Mouse (Mus musculus): ENCODE results near the gene Gm45062. TPM values are rescaled to one million over a fixed set of nuclear protein-coding genes. Genes with fewer than 3 reads are reported as not detected.

The Gm45062 gene
- polyA plus RNA-seq, 1 experiment from 2014 or later: 4.2 TPM

- WGBS: 45% methylated on average over 2 of the region's 2 CpGs
- no peaks in the 10 kb centered on the region for H3K9me3 ChIP-seq (ENCODE audit: control insufficient read depth, low read length)
- H3K4me1 ChIP-seq (ENCODE audit: control insufficient read depth in 2 of 2, insufficient read depth in 2 of 2, low read length in 2 of 2): no peaks in the 10 kb centered on the region
- no peak overlapping the region for H3K9ac ChIP-seq (ENCODE audit: low read length)
- H3K4me3 ChIP-seq (ENCODE audit: control insufficient read depth in 1 of 2, insufficient read depth in 1 of 2, low read depth in 1 of 2, low read length in 2 of 2): no peak overlapping the region
- no peak overlapping the region for H3K4me2 ChIP-seq (ENCODE audit: low read length)
- no peaks in the 10 kb centered on the region for H3K36me3 ChIP-seq (ENCODE audit: control insufficient read depth, insufficient read depth, low read length)
- no peak overlapping the region for H3K27ac ChIP-seq (replicated peaks in 1 of 2; ENCODE audit: control insufficient read depth in 1 of 2, insufficient read depth in 1 of 2, low read depth in 2 of 2, low read length in 2 of 2)
- no peak for ATAC-seq (ENCODE audit: insufficient number of reproducible peaks, insufficient read depth, low FRiP score, low read depth)
- no peaks in the 10 kb centered on the region for H3K27me3 ChIP-seq (ENCODE audit: control insufficient read depth, insufficient read depth, low read length)
Observed at GRCm38 (mm10) chr6:8358232-8358631, 99.0 kb downstream of the Gm45062 start.

GRCm38 (mm10) chr6:8358782-8359181, 99.5 kb downstream of the Gm45062 start:
- no peak for ATAC-seq (ENCODE audit: insufficient number of reproducible peaks, insufficient read depth, low FRiP score, low read depth)
- Histone ChIP-seq H3K36me3 (ENCODE audit: control insufficient read depth, insufficient read depth, low read length) (no peaks in the 10 kb centered on the region), H3K27me3 (ENCODE audit: control insufficient read depth, insufficient read depth, low read length) (no peaks in the 10 kb centered on the region), H3K9me3 (ENCODE audit: control insufficient read depth, low read length) (no peaks in the 10 kb centered on the region), H3K4me2 (ENCODE audit: low read length) (no peak overlapping the region), H3K9ac (ENCODE audit: low read length) (no peak overlapping the region), H3K27ac (replicated peaks in 1 of 2; ENCODE audit: control insufficient read depth in 1 of 2, insufficient read depth in 1 of 2, low read depth in 2 of 2, low read length in 2 of 2) (no peak overlapping the region), H3K4me3 (ENCODE audit: control insufficient read depth in 1 of 2, insufficient read depth in 1 of 2, low read depth in 1 of 2, low read length in 2 of 2) (no peak overlapping the region), H3K4me1 (ENCODE audit: control insufficient read depth in 2 of 2, insufficient read depth in 2 of 2, low read length in 2 of 2) (no peaks in the 10 kb centered on the region)
- WGBS: 78% methylated on average over 2 of the region's 2 CpGs

GRCm38 (mm10) chr6:8360805-8361204, 101.6 kb downstream of the Gm45062 start:
- ATAC-seq (ENCODE audit: insufficient number of reproducible peaks, insufficient read depth, low FRiP score, low read depth): no peak
- Histone ChIP-seq H3K4me3 (ENCODE audit: control insufficient read depth in 1 of 2, insufficient read depth in 1 of 2, low read depth in 1 of 2, low read length in 2 of 2) (no peak overlapping the region), H3K9ac (ENCODE audit: low read length) (no peak overlapping the region), H3K36me3 (ENCODE audit: control insufficient read depth, insufficient read depth, low read length) (no peaks in the 10 kb centered on the region), H3K4me1 (ENCODE audit: control insufficient read depth in 2 of 2, insufficient read depth in 2 of 2, low read length in 2 of 2) (no peaks in the 10 kb centered on the region), H3K9me3 (ENCODE audit: control insufficient read depth, low read length) (0 out of 2 replicates have a peak, but pooled peaks cover 2% of the 10 kb centered on the region), H3K27me3 (ENCODE audit: control insufficient read depth, insufficient read depth, low read length) (no peaks in the 10 kb centered on the region), H3K4me2 (ENCODE audit: low read length) (no peak overlapping the region), H3K27ac (replicated peaks in 1 of 2; ENCODE audit: control insufficient read depth in 1 of 2, insufficient read depth in 1 of 2, low read depth in 2 of 2, low read length in 2 of 2) (no peak overlapping the region)
- WGBS: 80% methylated on average over 7 of the region's 7 CpGs

- H3K4me1 ChIP-seq (ENCODE audit: control insufficient read depth in 2 of 2, insufficient read depth in 2 of 2, low read length in 2 of 2): no peaks in the 10 kb centered on the region
- H3K4me2 ChIP-seq (ENCODE audit: low read length): no peak overlapping the region
- no peak overlapping the region for H3K9ac ChIP-seq (ENCODE audit: low read length)
- WGBS: 69% methylated on average over 12 of the region's 12 CpGs
- ATAC-seq (ENCODE audit: insufficient number of reproducible peaks, insufficient read depth, low FRiP score, low read depth): no peak
- H3K9me3 ChIP-seq (ENCODE audit: control insufficient read depth, low read length): 0 out of 2 replicates have a peak, but pooled peaks cover 2% of the 10 kb centered on the region
- no peak overlapping the region for H3K27ac ChIP-seq (replicated peaks in 1 of 2; ENCODE audit: control insufficient read depth in 1 of 2, insufficient read depth in 1 of 2, low read depth in 2 of 2, low read length in 2 of 2)
- H3K4me3 ChIP-seq (ENCODE audit: control insufficient read depth in 1 of 2, insufficient read depth in 1 of 2, low read depth in 1 of 2, low read length in 2 of 2): no peak overlapping the region
- no peaks in the 10 kb centered on the region for H3K36me3 ChIP-seq (ENCODE audit: control insufficient read depth, insufficient read depth, low read length)
- no peaks in the 10 kb centered on the region for H3K27me3 ChIP-seq (ENCODE audit: control insufficient read depth, insufficient read depth, low read length)
Observed at GRCm38 (mm10) chr6:8364033-8364756, 104.9 kb downstream of the Gm45062 start.

- H3K4me3 ChIP-seq (ENCODE audit: control insufficient read depth in 1 of 2, insufficient read depth in 1 of 2, low read depth in 1 of 2, low read length in 2 of 2): no peak overlapping the region
- H3K27ac ChIP-seq (replicated peaks in 1 of 2; ENCODE audit: control insufficient read depth in 1 of 2, insufficient read depth in 1 of 2, low read depth in 2 of 2, low read length in 2 of 2): no peak overlapping the region
- H3K9ac ChIP-seq (ENCODE audit: low read length): no peak overlapping the region
- no peaks in the 10 kb centered on the region for H3K36me3 ChIP-seq (ENCODE audit: control insufficient read depth, insufficient read depth, low read length)
- no peak for ATAC-seq (ENCODE audit: insufficient number of reproducible peaks, insufficient read depth, low FRiP score, low read depth)
- H3K9me3 ChIP-seq (ENCODE audit: control insufficient read depth, low read length): 0 out of 2 replicates have a peak, but pooled peaks cover 2% of the 10 kb centered on the region
- no peak overlapping the region for H3K4me2 ChIP-seq (ENCODE audit: low read length)
- no peaks in the 10 kb centered on the region for H3K27me3 ChIP-seq (ENCODE audit: control insufficient read depth, insufficient read depth, low read length)
- 91% methylated on average over 11 of the region's 11 CpGs for WGBS
- no peaks in the 10 kb centered on the region for H3K4me1 ChIP-seq (ENCODE audit: control insufficient read depth in 2 of 2, insufficient read depth in 2 of 2, low read length in 2 of 2)
Observed at GRCm38 (mm10) chr6:8364757-8365150, 105.5 kb downstream of the Gm45062 start.

- Histone ChIP-seq H3K27me3 (ENCODE audit: control insufficient read depth, insufficient read depth, low read length) (no peaks in the 10 kb centered on the region), H3K27ac (replicated peaks in 1 of 2; ENCODE audit: control insufficient read depth in 1 of 2, insufficient read depth in 1 of 2, low read depth in 2 of 2, low read length in 2 of 2) (no peak overlapping the region), H3K9ac (ENCODE audit: low read length) (no peak overlapping the region), H3K9me3 (ENCODE audit: control insufficient read depth, low read length) (0 out of 2 replicates have a peak, but pooled peaks cover 2% of the 10 kb centered on the region), H3K36me3 (ENCODE audit: control insufficient read depth, insufficient read depth, low read length) (no peaks in the 10 kb centered on the region), H3K4me2 (ENCODE audit: low read length) (no peak overlapping the region), H3K4me1 (ENCODE audit: control insufficient read depth in 2 of 2, insufficient read depth in 2 of 2, low read length in 2 of 2) (no peaks in the 10 kb centered on the region), H3K4me3 (ENCODE audit: control insufficient read depth in 1 of 2, insufficient read depth in 1 of 2, low read depth in 1 of 2, low read length in 2 of 2) (no peak overlapping the region)
- 92% methylated on average over 4 of the region's 4 CpGs for WGBS
- ATAC-seq (ENCODE audit: insufficient number of reproducible peaks, insufficient read depth, low FRiP score, low read depth): no peak
Observed at GRCm38 (mm10) chr6:8367675-8368074, 108.4 kb downstream of the Gm45062 start.

- no peaks in the 10 kb centered on the region for H3K27me3 ChIP-seq (ENCODE audit: control insufficient read depth, insufficient read depth, low read length)
- H3K9me3 ChIP-seq (ENCODE audit: control insufficient read depth, low read length): 0 out of 2 replicates have a peak, but pooled peaks cover 2% of the 10 kb centered on the region
- no peaks in the 10 kb centered on the region for H3K4me1 ChIP-seq (ENCODE audit: control insufficient read depth in 2 of 2, insufficient read depth in 2 of 2, low read length in 2 of 2)
- 87% methylated on average over 2 of the region's 2 CpGs for WGBS
- H3K27ac ChIP-seq (replicated peaks in 1 of 2; ENCODE audit: control insufficient read depth in 1 of 2, insufficient read depth in 1 of 2, low read depth in 2 of 2, low read length in 2 of 2): no peak overlapping the region
- H3K4me3 ChIP-seq (ENCODE audit: control insufficient read depth in 1 of 2, insufficient read depth in 1 of 2, low read depth in 1 of 2, low read length in 2 of 2): no peak overlapping the region
- H3K9ac ChIP-seq (ENCODE audit: low read length): no peak overlapping the region
- H3K4me2 ChIP-seq (ENCODE audit: low read length): no peak overlapping the region
- no peak for ATAC-seq (ENCODE audit: insufficient number of reproducible peaks, insufficient read depth, low FRiP score, low read depth)
- no peaks in the 10 kb centered on the region for H3K36me3 ChIP-seq (ENCODE audit: control insufficient read depth, insufficient read depth, low read length)
Observed at GRCm38 (mm10) chr6:8368198-8368864, 109.1 kb downstream of the Gm45062 start.
